Mouse (Mus musculus): ENCODE results near the gene Reln.

The Reln gene

GRCm38 (mm10) chr5:22344556-22344975, at the start of gene Reln:
Gene Reln, minus strand, starts transcription at chr5:22344702.
- DNase-seq (ENCODE audit: low spot score): peak; percentile 58

- DNase-seq (ENCODE audit: low spot score): no peak
Observed at GRCm38 (mm10) chr5:22388502-22388901, 44.0 kb upstream of the Reln start.

GRCm38 (mm10) chr5:22360510-22360909, 16.0 kb upstream of the Reln start:
- DNase-seq (ENCODE audit: low spot score): no peak

- no peak for DNase-seq (ENCODE audit: low spot score)
Observed at GRCm38 (mm10) chr5:22348412-22348811, 3.9 kb upstream of the Reln start.

GRCm38 (mm10) chr5:22347732-22348131, 3.2 kb upstream of the Reln start:
- DNase-seq (ENCODE audit: low spot score): no peak

- no peak for DNase-seq (ENCODE audit: low spot score)
Observed at GRCm38 (mm10) chr5:22345894-22346635, 1.6 kb upstream of the Reln start.

GRCm38 (mm10) chr5:22344976-22345651, 612 bp upstream of the Reln start:
- peak; percentile 49 for DNase-seq (ENCODE audit: low spot score)

GRCm38 (mm10) chr5:22343843-22344555, 503 bp downstream of the Reln start:
- DNase-seq (ENCODE audit: low spot score): no peak

- no peak for DNase-seq (ENCODE audit: low spot score)
Observed at GRCm38 (mm10) chr5:22343536-22343842, 1.0 kb downstream of the Reln start.

- DNase-seq (ENCODE audit: low spot score): no peak
Observed at GRCm38 (mm10) chr5:22342461-22342860, 2.0 kb downstream of the Reln start.

- no peak for DNase-seq (ENCODE audit: low spot score)
Observed at GRCm38 (mm10) chr5:22340991-22341390, 3.5 kb downstream of the Reln start.

GRCm38 (mm10) chr5:22335408-22335807, 9.1 kb downstream of the Reln start:
- DNase-seq (ENCODE audit: low spot score): no peak

GRCm38 (mm10) chr5:22330802-22331201, 13.7 kb downstream of the Reln start:
- DNase-seq (ENCODE audit: low spot score): no peak

GRCm38 (mm10) chr5:22328431-22329359, 15.8 kb downstream of the Reln start:
- DNase-seq (ENCODE audit: low spot score): no peak

GRCm38 (mm10) chr5:22327170-22327569, 17.3 kb downstream of the Reln start:
- peak; percentile 73 for DNase-seq (ENCODE audit: low spot score)

- no peak for DNase-seq (ENCODE audit: low spot score)
Observed at GRCm38 (mm10) chr5:22323801-22324200, 20.7 kb downstream of the Reln start.

GRCm38 (mm10) chr5:22317807-22318206, 26.7 kb downstream of the Reln start:
- DNase-seq (ENCODE audit: low spot score): no peak

- DNase-seq (ENCODE audit: low spot score): no peak
Observed at GRCm38 (mm10) chr5:22316471-22316870, 28.0 kb downstream of the Reln start.

- DNase-seq (ENCODE audit: low spot score): no peak
Observed at GRCm38 (mm10) chr5:22315990-22316389, 28.5 kb downstream of the Reln start.

GRCm38 (mm10) chr5:22312995-22313394, 31.5 kb downstream of the Reln start:
- no peak for DNase-seq (ENCODE audit: low spot score)

GRCm38 (mm10) chr5:22311046-22311445, 33.5 kb downstream of the Reln start:
- DNase-seq (ENCODE audit: low spot score): no peak

GRCm38 (mm10) chr5:22309001-22309400, 35.5 kb downstream of the Reln start:
- DNase-seq (ENCODE audit: low spot score): no peak

Data from testis, postnatal 10 days (tissue).